Mouse (Mus musculus) thymus, postnatal 14 days (tissue): Measurements from ENCODE around the gene Ryr1.
"Not testable (repeated sequence)": the region's sequence is repeated elsewhere in the genome, so short reads cannot be mapped to it uniquely, and the experiment has no call there.

Experiments used
- DNase-seq: peaks from one replicate; pipeline ENCODE4 v3.0.0; 2021

Gene Ryr1

GRCm38 (mm10) chr7:29075208-29075607, 49.8 kb downstream of the Ryr1 start:
- no peak for DNase-seq

GRCm38 (mm10) chr7:29072689-29073088, 52.3 kb downstream of the Ryr1 start:
- DNase-seq = peak; percentile 29

GRCm38 (mm10) chr7:29071169-29071891, 53.6 kb downstream of the Ryr1 start:
- no peak for DNase-seq

- no peak for DNase-seq
These were observed 54.4 kb downstream of the Ryr1 start for GRCm38 (mm10) chr7:29070364-29071168.

GRCm38 (mm10) chr7:29067758-29068157, 57.2 kb downstream of the Ryr1 start:
- peak; percentile 32 for DNase-seq

GRCm38 (mm10) chr7:29063476-29063875, 61.5 kb downstream of the Ryr1 start:
- not testable (repeated sequence) for DNase-seq

- DNase-seq = peak; percentile 21
These were observed 63.4 kb downstream of the Ryr1 start for GRCm38 (mm10) chr7:29061522-29062037.

- DNase-seq = no peak
These were observed 65.5 kb downstream of the Ryr1 start for GRCm38 (mm10) chr7:29059445-29059844.

- DNase-seq = no peak
These were observed 72.2 kb downstream of the Ryr1 start for GRCm38 (mm10) chr7:29052821-29053220.

- DNase-seq = peak; percentile 41
These were observed 74.2 kb downstream of the Ryr1 start for GRCm38 (mm10) chr7:29050797-29051196.

- peak; percentile 57 for DNase-seq
These were observed 76.4 kb downstream of the Ryr1 start for GRCm38 (mm10) chr7:29048615-29049014.

GRCm38 (mm10) chr7:29048070-29048469, 76.9 kb downstream of the Ryr1 start:
- no peak for DNase-seq

- DNase-seq = no peak
These were observed 78.4 kb downstream of the Ryr1 start for GRCm38 (mm10) chr7:29046533-29046932.

GRCm38 (mm10) chr7:29044302-29044701, 80.7 kb downstream of the Ryr1 start:
- no peak for DNase-seq

GRCm38 (mm10) chr7:29043674-29044057, 81.3 kb downstream of the Ryr1 start:
- no peak for DNase-seq

GRCm38 (mm10) chr7:29043016-29043673, 81.8 kb downstream of the Ryr1 start:
- DNase-seq = no peak

- DNase-seq = no peak
These were observed 83.8 kb downstream of the Ryr1 start for GRCm38 (mm10) chr7:29041194-29041593.

- peak; percentile 61 for DNase-seq
These were observed 84.9 kb downstream of the Ryr1 start for GRCm38 (mm10) chr7:29039985-29040661.

GRCm38 (mm10) chr7:29039604-29039984, 85.4 kb downstream of the Ryr1 start:
- peak; percentile 88 for DNase-seq

- DNase-seq = peak; percentile 28
These were observed 87.7 kb downstream of the Ryr1 start for GRCm38 (mm10) chr7:29037261-29037660.

GRCm38 (mm10) chr7:29032685-29033084, 92.3 kb downstream of the Ryr1 start:
- DNase-seq = no peak

- no peak for DNase-seq
These were observed 93.3 kb downstream of the Ryr1 start for GRCm38 (mm10) chr7:29031641-29032040.
